Mouse (Mus musculus): Measurements from ENCODE around the gene Olfr859. TPM values are rescaled to one million over a fixed set of nuclear protein-coding genes. Genes with fewer than 3 reads are reported as not detected.
"Not testable (repeated sequence)": the region's sequence is repeated elsewhere in the genome, so short reads cannot be mapped to it uniquely, and the experiment has no call there.

The Olfr859 gene
- not detected in 2 replicates for polyA plus RNA-seq (2012; rRNA removed)

DNA sequence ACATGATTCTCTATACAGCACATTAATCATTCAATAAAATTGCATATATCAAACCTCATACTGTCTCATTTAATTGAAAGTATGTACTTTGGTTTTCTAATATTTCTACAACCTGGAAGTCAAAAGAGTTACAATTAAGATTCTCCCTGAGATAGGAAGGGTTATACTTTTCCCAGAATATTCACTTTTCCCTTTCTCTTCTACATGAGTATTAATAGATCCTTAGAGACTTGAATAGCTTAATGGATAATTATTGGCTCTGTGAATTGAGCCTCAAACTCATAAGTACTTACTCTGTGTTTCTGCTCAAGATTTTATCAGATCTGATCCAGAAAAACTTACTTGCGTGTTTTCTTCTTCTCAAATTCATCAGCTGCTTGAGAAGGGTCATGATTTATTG is at the start of gene Olfr859:
Olfr859 (plus strand) TSS at position 301 of the 400 bp plus-strand sequence.
- H3K36me3 ChIP-seq (ENCODE audit: control insufficient read depth, insufficient read depth, low read length); DNase-seq; H3K4me1 ChIP-seq (ENCODE audit: control insufficient read depth, insufficient read depth, low read length); H3K27me3 ChIP-seq (replicated peaks; ENCODE audit: control insufficient read depth, insufficient read depth, low read length); H3K27ac ChIP-seq (ENCODE audit: insufficient read depth, low read depth, low read length); H3K4me3 ChIP-seq (ENCODE audit: insufficient read depth, low read depth, low read length): not testable (repeated sequence)
- 55% methylated on average over 1 of the region's 1 CpGs for WGBS

DNA sequence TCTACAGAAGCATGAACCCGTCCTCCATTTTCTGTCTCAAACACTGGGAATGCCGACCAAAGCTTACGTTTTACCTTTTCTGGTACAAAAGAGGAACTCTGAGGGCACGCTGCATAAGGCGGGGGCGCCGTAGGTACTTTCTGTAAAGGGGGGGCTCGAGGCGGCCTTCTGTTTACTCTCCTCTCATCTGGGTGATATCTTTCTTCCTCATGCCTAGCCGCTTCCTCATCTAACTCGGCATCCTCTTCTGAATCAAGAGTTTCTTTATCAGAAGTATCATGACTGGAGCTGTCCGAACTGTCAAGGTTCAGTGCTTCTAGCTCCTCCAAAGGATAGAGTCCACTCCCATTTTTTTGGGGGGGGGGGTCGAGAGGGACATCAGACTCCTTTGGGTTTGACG is 35.6 kb upstream of the Olfr859 start:
- H3K4me3 ChIP-seq (ENCODE audit: insufficient read depth, low read depth, low read length): no peak overlapping the region

DNA sequence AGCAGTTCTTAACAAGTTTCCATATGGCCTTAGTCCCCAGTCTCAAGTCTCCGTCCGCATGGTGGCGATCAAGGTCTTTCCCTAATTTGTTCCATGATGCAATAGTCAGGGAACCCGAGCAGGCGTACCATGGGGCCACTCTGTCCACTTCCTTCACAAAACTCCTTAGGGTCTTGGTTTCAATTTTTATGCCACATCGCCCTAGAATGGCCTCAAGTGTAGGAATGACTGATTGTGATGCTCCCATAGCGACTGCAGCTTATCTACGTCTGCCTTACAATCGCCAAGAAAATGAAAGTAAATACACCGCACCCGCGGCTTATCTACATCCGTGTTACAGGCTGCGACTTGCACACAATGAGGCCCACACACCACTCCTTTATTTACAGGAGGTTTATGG is 35.0 kb upstream of the Olfr859 start:
- 93% methylated on average over 14 of the region's 14 CpGs for WGBS
- no peaks in the 10 kb centered on the region for H3K36me3 ChIP-seq (ENCODE audit: control insufficient read depth, insufficient read depth, low read length)
- DNase-seq: no peak
- H3K27me3 ChIP-seq (replicated peaks; ENCODE audit: control insufficient read depth, insufficient read depth, low read length): no peaks in the 10 kb centered on the region
- H3K27ac ChIP-seq (ENCODE audit: insufficient read depth, low read depth, low read length): no peak overlapping the region
- H3K4me3 ChIP-seq (ENCODE audit: insufficient read depth, low read depth, low read length): no peak overlapping the region
- H3K4me1 ChIP-seq (ENCODE audit: control insufficient read depth, insufficient read depth, low read length): no peaks in the 10 kb centered on the region
- TF ChIP-seq CTCF (conservative IDR thresholded peaks at IDR 0.05; ENCODE audit: insufficient read depth, insufficient read length, low read depth, low read length) (no peak), POLR2A (IDR thresholded peaks at IDR 0.05; ENCODE audit: low read depth, low read length) (no peak)

More for the DNA sequence above, 35.6 kb upstream of the Olfr859 start:
- WGBS: 85% methylated on average over 14 of the region's 14 CpGs
- Histone ChIP-seq H3K27me3 (replicated peaks; ENCODE audit: control insufficient read depth, insufficient read depth, low read length) (no peaks in the 10 kb centered on the region), H3K27ac (ENCODE audit: insufficient read depth, low read depth, low read length) (no peak overlapping the region), H3K4me1 (ENCODE audit: control insufficient read depth, insufficient read depth, low read length) (no peaks in the 10 kb centered on the region), H3K36me3 (ENCODE audit: control insufficient read depth, insufficient read depth, low read length) (no peaks in the 10 kb centered on the region)
- TF ChIP-seq POLR2A (IDR thresholded peaks at IDR 0.05; ENCODE audit: low read depth, low read length) (no peak), CTCF (conservative IDR thresholded peaks at IDR 0.05; ENCODE audit: insufficient read depth, insufficient read length, low read depth, low read length) (no peak)
- DNase-seq: no peak

DNA sequence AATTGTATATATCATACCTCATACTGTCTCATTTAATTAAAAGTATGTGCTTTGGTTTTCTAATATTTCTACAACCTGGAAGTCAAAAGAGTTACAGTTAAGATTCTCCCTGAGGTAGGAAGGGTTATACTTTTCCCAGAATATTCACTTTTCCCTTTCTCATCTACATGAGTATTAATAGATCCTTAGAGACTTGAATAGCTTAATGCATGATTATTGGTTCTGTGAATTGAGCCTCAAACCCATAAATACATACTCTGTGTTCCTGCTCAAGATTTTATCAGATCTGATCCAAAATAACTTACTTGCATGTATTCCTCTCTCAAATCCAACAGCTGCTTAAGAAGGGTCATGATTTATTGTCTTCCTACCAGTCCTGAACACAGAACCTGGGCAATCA is 24.7 kb upstream of the Olfr859 start, which contains the start of gene Olfr58:
Olfr58 (plus strand) TSS at position 301 of the 400 bp plus-strand sequence.
- Histone ChIP-seq H3K36me3 (ENCODE audit: control insufficient read depth, insufficient read depth, low read length) (no peaks in the 10 kb centered on the region), H3K27me3 (replicated peaks; ENCODE audit: control insufficient read depth, insufficient read depth, low read length) (no peaks in the 10 kb centered on the region), H3K4me3 (ENCODE audit: insufficient read depth, low read depth, low read length) (no peak within 1 kb of the TSS), H3K4me1 (ENCODE audit: control insufficient read depth, insufficient read depth, low read length) (no peaks in the 10 kb centered on the region), H3K27ac (ENCODE audit: insufficient read depth, low read depth, low read length) (no peak within 1 kb of the TSS)
- TF ChIP-seq CTCF (conservative IDR thresholded peaks at IDR 0.05; ENCODE audit: insufficient read depth, insufficient read length, low read depth, low read length) (no peak), POLR2A (IDR thresholded peaks at IDR 0.05; ENCODE audit: low read depth, low read length) (no peak)
- no peak for DNase-seq

DNA sequence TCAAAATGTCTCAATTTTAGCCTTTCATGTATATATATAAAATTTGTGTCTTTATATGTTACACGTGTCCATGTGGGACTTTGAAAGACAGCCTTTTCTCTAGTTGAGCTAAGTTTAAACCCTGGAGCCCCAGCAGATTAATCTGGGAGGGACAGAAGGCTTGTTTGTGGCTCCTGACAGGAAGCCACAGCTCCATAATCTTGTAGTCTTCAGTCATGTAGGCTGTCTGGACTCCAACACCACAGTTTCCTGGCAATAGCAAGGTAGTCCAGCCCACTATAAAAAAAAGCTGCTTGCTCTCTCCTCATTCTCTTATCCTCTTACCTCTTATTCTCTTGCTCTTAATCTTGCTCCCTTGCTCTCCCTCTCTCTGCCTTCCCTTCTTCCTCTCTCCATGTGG is 1.7 kb upstream of the Olfr859 start:
- 63% methylated on average over 1 of the region's 1 CpGs for WGBS
- H3K27ac ChIP-seq (ENCODE audit: insufficient read depth, low read depth, low read length): no peak overlapping the region
- H3K4me3 ChIP-seq (ENCODE audit: insufficient read depth, low read depth, low read length): no peak overlapping the region
- H3K36me3 ChIP-seq (ENCODE audit: control insufficient read depth, insufficient read depth, low read length): no peaks in the 10 kb centered on the region
- H3K27me3 ChIP-seq (replicated peaks; ENCODE audit: control insufficient read depth, insufficient read depth, low read length): no peaks in the 10 kb centered on the region
- TF ChIP-seq POLR2A (IDR thresholded peaks at IDR 0.05; ENCODE audit: low read depth, low read length): no peak
- TF ChIP-seq CTCF (conservative IDR thresholded peaks at IDR 0.05; ENCODE audit: insufficient read depth, insufficient read length, low read depth, low read length): no peak
- DNase-seq: no peak
- no peaks in the 10 kb centered on the region for H3K4me1 ChIP-seq (ENCODE audit: control insufficient read depth, insufficient read depth, low read length)

DNA sequence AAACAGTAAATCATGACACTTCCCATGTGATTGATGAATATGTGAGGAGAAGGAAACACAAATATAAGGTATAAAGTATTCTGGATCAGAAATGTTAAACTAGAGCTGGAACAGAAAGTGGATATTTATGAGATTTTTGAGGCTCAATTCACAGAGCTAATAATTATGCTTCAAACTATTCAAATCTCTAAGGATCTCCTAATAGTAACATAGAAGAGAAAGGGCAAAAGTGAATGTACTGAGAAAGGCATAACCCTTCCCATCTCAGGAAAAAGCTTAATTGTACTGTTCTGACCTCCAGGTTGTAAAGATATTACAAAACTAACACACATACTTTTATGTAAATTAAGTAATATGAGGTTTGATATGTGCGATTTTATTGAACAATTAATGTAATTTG is 44.9 kb downstream of the Olfr859 start, which contains the start of gene Olfr860:
Olfr860 (minus strand) TSS at position 101 of the 400 bp plus-strand sequence.
- H3K27ac ChIP-seq (ENCODE audit: insufficient read depth, low read depth, low read length): no peak within 1 kb of the TSS
- DNase-seq: no peak
- TF ChIP-seq CTCF (conservative IDR thresholded peaks at IDR 0.05; ENCODE audit: insufficient read depth, insufficient read length, low read depth, low read length): no peak
- TF ChIP-seq POLR2A (IDR thresholded peaks at IDR 0.05; ENCODE audit: low read depth, low read length): no peak
- 78% methylated on average over 1 of the region's 1 CpGs for WGBS
- H3K4me3 ChIP-seq (ENCODE audit: insufficient read depth, low read depth, low read length): no peak within 1 kb of the TSS
- no peaks in the 10 kb centered on the region for H3K36me3 ChIP-seq (ENCODE audit: control insufficient read depth, insufficient read depth, low read length)
- no peaks in the 10 kb centered on the region for H3K27me3 ChIP-seq (replicated peaks; ENCODE audit: control insufficient read depth, insufficient read depth, low read length)
- H3K4me1 ChIP-seq (ENCODE audit: control insufficient read depth, insufficient read depth, low read length): no peaks in the 10 kb centered on the region

Other genes starting within 250 kb of the Olfr859 start
- gene Olfr854, start 237.5 kb upstream of the Olfr859 start, polyA plus RNA-seq (2012; rRNA removed): not detected in 2 replicates
- gene Olfr855, start 222.3 kb upstream of the Olfr859 start, polyA plus RNA-seq (2012; rRNA removed): not detected in 2 replicates
- 8.0 and 8.1 TPM in 2 replicates for gene Zfp317, start 182.8 kb upstream of the Olfr859 start, polyA plus RNA-seq (2012; rRNA removed)
- not detected in 2 replicates for gene Olfr857, start 95.5 kb upstream of the Olfr859 start, polyA plus RNA-seq (2012; rRNA removed)
- not detected in 2 replicates for gene Olfr58, start 24.6 kb upstream of the Olfr859 start, polyA plus RNA-seq (2012; rRNA removed)
- gene Olfr860, start 44.8 kb downstream of the Olfr859 start, polyA plus RNA-seq (2012; rRNA removed): not detected in 2 replicates
- not detected in 2 replicates for gene Olfr862, start 83.1 kb downstream of the Olfr859 start, polyA plus RNA-seq (2012; rRNA removed)
- gene Olfr77, start 112.0 kb downstream of the Olfr859 start, polyA plus RNA-seq (2012; rRNA removed): not detected in 2 replicates
- not detected in 2 replicates for gene Olfr866, start 223.1 kb downstream of the Olfr859 start, polyA plus RNA-seq (2012; rRNA removed)